Mouse (Mus musculus) olfactory bulb, adult 2 months (tissue): ENCODE data around the gene Gsk3b.

Experiments used
- CTCF ChIP-seq: fragments of 200-500 bp; IDR thresholded peaks from 2 replicates; pipeline ENCODE4 v1.5.1; 2012; ENCODE audit warnings: low read depth, mild to moderate bottlenecking, low read length, moderate library complexity; ENCODE audit not compliant: insufficient read depth
- POLR2A ChIP-seq: fragments of 200-500 bp; IDR thresholded peaks from 2 replicates; pipeline ENCODE4 v1.6.1; 2012; ENCODE audit warnings: mild to moderate bottlenecking, low read depth, low read length, moderate library complexity; ENCODE audit not compliant: insufficient read depth

DNA sequence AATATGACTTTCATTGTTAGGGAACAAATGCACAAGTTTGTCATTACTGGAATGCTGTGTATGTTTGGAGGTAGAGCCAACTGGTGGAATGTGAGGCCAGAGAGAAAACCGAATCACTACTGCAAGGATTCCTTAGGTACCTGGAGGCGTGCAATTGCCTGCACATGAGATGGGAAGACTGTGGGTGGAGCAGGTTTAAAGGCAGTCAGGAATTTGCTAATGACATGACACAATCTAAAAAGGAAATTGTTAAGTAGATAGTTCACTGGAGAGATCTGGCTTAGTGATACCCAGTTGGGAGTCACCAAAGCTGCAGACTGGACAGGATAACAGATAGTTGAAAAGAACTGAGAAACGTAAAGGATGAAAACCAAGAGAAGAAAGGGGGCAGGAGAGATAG is 73.2 kb downstream of the Gsk3b start:
- TF ChIP-seq CTCF (no peak), POLR2A (no peak)
